Mouse (Mus musculus) cerebellum, adult 11 months (tissue): ENCODE results near the gene Gdi2.
"Not testable (repeated sequence)": the region's sequence is repeated elsewhere in the genome, so short reads cannot be mapped to it uniquely, and the experiment has no call there.

ENCODE experiments used
- DNase-seq: peaks from one replicate; pipeline ENCODE4 v3.0.0; 2022

Gene Gdi2

DNA sequence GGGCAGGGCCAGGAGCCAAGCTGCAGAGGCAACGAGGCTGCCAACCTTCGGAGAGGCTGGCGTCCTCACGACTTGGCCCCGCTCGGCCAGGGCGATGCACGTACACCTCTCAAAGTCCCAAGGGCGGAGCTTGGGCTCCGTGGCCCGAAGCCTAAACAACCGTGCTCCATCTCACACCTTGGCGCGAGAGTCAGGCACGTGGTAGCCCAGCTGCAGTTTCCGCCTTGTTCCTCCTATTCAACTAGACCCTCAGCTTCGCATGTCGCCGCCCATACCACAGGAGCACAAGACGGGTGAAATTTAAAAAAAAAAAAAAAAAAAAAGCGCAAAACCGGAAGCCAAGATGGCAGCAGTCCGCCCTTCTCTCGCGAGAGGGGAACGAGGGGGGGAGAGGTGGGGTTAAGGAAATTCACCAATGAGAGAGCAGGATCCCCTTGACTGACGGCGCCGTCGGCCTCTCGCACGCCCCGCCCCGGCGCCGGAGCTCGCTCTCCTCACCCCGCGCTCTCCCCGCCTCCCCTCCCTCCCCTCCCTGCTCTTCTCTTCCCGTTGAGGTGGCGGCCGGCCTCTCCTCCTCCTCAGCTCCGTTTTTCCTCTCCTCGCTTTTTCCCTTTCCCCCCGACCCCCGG, at the start of gene Gdi2:
Gene Gdi2, plus strand, starts transcription at position 470 of the 629 bp plus-strand sequence.
- peak; percentile 93 for DNase-seq

DNA sequence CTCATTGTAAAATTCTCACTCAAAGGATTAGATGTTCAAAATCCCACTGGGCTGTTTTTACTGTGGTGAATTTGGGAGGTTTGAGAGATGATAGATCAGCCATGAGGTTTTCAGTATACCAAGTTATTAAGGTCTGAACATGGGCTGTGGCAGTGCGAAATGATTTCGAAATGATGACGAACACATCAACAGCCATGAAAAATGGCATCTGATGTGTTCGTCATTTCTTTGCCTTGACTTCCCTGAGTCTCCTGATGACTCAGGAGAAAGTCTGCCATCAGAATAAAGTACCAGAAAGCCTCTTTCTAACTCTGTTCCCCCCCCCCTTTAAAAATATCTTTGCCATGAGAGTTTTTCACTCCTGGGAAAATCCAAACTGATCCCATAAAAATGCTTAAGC, 42.3 kb upstream of the Gdi2 start:
- no peak for DNase-seq

DNA sequence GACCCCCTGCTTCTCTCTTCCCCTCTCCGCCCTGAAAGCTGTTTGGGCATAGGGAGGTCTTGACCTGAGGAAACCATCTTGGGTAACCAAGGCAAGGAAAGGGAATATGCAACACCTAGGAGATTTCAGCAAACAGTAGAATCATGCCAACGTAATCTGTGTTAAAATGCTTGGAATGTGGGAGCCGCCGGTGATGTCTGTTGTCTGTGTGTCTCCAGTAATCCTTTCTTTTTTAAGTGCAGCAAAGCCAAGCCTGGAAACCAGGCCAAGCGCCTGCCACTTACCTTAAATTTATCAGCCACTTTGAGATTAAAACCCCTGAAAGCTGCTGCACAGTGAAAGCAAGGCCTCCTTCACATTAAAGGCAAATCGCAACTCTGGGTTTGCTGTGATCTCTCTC, 36.8 kb upstream of the Gdi2 start:
- DNase-seq, result not testable (repeated sequence)

DNA sequence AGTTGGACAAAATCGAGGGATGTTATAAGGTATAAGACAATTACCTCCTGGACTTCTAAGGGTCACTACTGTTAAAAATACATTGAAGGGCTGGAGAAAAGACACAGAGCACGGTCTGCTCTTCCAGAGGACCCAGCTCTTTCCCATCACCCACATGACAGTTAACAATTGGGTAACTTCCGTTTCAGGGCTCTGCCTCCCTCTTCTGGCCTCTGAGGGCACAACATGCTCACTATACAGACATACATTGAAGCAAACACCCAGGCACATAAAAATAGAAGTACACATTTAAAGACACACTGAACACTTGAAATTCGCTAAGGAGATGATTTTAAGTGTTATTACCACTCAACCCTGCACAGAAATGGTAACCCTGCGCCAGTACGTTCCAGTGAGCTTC, 22.5 kb upstream of the Gdi2 start:
- DNase-seq, result not testable (repeated sequence)

DNA sequence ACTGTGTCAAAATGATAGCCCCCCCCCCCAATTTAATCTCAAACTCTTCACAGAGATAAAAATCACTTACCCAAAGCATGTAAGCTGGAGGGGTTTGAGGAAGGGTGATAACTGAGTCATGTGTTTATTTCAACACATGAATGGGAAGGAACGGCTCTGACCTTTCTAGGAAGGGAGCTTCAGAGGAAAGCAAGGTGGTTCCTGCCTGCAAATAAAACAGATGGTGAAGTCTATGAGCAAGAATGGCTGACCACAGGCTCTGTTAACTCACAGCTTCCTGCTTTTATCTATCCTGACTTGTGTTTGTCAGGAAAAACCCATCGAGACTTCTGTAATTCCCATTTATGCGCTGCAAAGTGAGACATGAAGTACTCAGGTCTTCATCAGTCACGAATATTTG, 18.5 kb upstream of the Gdi2 start:
- DNase-seq, result not testable (repeated sequence)

DNA sequence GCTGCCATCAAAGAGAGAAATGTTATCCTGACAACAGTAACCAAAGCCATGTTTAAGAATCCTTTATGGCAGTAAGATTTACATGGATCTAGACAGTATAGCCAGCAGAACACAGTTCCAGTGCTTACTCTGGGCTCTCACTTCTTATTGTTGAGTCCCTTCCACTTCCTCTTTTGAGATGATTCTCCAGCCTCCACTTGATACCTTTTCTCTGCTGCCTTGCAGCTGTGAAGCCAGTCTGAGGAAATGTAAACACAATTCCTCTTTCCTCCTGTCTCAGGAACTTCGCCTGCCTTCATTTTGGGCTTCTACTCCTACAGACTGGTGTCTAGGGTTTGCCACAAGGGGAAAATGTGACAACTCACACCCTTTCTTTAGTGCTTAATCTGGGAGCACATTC, 17.9 kb upstream of the Gdi2 start:
- not testable (repeated sequence) for DNase-seq

DNA sequence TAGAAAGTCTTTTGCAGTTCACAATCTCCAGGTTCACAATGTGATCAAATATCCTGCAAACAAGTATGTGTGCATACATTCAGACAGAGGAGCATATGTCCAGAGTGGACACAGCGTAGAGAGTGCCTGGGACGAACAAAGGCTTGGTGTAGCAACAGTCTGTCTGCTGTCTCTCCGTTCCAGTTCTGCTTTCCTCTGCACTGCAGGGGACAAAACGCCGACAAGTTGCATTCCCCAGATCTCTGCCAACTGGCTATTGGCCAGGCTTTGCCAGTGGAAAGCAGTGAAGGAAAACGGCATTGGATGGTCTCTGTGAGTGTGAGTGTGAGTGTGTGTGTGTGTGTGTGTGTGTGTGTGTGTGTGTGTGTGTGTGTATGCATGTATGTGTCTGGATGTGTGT, 14.4 kb upstream of the Gdi2 start:
- no peak for DNase-seq

DNA sequence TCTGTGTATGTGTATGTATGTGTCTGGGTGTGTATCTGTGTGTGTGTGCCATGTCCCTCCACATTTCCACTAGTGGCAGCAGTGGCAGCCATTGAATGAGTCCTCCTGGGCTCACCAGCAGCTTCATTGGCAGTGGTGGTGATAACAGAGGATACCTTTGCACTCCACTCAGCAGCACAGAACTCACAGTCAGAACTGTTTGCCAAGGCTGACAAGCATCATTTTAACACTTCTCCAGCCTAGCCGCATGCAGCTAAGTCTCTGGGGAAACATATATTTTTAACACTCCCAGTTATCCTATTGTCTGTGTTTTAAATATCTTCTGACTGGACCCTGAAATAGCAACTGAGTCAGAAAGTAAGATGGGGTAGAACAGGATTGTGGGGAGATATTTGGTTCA, 13.9 kb upstream of the Gdi2 start:
- DNase-seq, result no peak

DNA sequence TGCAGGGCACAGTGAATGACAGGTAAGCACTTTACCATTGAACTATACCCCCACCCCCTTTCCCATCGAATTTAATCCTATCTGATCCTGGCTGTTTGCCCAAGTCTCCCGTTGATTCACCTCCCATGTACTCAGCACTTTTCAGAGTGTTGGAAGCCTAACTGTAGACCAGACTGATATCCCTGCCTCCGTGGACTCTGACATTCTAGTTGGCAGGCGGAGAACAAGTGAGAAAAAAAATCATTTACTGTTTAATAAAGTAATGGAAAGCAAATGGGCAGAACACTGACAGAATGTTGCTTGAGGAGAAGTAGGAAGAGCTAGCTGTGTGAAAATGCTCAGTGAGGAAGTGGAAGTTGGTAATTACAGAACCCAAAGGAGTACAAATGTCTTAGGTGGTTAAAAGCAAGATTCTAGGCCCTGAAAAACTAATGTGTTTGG, 12.2 kb upstream of the Gdi2 start:
- DNase-seq, result no peak

DNA sequence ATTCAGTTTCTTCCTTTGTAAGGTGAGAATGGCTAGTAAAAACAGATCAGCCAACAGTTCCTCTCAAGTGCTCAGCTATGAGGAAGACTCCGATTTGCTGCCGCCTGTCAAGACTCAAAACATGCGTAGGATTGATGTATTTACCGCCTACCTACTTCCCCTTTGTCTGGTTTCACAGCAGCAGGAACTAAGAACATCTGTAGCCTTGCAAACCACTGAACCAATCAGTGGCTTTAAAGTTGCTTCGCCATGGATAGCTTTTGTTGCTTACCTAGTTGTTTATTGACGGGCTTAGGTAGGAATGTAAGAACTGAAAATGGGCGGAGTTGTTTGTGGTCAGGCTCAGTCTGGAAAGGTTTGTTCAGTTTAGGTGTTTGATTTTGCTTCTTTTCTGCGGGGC, 11.5 kb upstream of the Gdi2 start:
- DNase-seq, result no peak

DNA sequence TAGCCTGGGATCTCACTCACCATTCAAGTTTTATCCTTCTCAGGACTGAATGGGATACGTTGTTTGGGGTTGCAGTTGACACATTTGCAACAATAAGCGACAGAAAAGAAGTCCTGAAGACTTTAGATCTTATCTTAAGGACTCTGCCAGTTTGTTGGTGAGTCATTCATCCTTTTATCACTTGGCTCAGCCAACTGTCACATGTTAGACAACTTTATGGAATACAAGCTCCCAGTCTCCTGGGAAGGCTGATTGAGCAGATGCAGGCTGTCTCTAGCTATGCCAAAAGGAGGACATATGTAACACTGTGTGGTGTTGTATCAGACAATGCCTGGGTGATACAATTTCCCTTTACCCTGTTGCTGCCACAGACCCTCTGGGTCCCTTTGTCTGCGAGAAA, 7.4 kb upstream of the Gdi2 start:
- DNase-seq, result no peak

DNA sequence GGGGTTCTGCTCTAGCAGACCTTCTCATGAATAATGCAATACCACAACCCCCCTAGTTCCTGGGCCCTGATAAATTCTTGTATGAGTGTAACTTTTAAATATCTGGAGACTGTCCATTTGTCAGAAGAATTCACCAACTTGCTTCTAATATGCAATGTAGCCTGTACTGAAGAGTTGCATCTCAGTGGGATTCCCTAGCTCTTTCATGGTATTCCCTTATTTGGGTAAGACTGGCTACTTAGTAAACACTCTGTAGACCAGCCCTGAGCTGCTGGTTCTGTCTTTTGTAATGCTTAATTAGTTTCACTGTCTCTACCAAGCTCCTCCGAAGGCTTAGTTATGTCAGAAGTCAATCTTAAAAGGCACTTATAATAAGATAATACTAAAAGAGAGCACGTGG, 6.7 kb upstream of the Gdi2 start:
- not testable (repeated sequence) for DNase-seq

DNA sequence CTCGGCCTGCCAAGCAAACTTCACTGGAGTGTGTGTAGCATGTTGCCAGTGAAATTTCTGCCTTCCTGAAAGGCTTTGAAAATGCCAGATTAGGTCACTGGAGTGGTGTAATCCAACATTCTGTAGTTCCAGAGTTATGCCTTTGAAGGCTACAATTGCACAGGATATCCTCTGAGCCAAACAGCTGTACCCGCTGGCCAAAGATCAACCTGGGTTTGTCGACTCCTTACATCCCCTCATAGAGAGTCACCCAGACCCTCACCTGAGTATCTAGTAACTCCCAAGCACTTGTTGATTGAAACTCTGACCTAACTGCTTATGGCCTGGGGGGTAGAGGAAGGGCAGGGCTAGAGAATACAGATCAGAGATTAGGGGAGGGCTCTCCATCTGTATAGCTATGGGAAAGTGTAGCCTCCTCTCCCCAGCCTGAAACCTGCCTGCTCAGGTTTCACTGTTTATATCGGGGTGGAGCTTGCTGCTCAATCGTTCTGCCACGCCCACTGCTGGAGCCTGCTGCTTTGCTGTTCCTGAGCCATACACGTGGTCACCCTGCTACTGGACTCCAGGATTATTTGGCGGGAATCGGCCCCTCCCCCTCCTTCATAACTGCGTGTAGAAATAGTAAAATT, 6.1 kb upstream of the Gdi2 start:
- no peak for DNase-seq

DNA sequence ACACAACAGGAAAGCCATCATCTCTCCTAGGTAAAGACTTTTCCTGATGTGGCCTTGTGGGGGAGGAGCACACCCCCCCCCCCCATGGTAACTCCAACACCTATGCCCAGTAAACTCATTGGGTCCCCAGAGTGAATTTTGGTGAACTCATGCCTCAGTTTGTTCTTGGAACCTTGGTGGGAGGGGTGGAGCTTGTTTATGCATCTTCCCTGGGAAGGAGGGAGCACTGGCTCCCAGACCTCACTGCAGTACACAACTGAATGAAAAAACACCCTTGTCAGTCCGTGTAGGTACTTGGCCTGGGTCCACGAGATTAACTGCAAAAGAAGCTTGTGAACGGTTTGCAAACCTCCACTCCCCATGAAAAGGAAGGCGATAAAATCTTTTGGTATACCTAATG, 5.4 kb upstream of the Gdi2 start:
- DNase-seq, result no peak

DNA sequence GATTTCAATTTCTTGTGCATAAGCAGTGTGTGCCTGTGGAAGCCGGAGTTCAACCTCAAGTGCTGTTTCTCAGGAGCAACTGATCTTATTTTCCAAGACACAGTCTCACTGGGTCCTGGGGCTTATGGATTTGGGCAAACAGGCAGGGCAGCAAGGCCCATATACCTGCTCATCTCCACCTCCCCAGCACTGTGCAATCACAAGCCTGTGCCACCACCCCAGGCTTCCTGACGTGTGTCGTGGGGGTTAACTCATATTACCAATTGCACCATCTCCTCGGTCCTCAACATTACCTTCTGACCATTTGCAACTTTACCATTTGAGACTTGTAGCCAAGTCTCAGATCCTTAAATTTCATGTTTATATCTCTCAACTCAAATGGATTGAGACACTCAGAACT, 3.7 kb upstream of the Gdi2 start:
- no peak for DNase-seq

DNA sequence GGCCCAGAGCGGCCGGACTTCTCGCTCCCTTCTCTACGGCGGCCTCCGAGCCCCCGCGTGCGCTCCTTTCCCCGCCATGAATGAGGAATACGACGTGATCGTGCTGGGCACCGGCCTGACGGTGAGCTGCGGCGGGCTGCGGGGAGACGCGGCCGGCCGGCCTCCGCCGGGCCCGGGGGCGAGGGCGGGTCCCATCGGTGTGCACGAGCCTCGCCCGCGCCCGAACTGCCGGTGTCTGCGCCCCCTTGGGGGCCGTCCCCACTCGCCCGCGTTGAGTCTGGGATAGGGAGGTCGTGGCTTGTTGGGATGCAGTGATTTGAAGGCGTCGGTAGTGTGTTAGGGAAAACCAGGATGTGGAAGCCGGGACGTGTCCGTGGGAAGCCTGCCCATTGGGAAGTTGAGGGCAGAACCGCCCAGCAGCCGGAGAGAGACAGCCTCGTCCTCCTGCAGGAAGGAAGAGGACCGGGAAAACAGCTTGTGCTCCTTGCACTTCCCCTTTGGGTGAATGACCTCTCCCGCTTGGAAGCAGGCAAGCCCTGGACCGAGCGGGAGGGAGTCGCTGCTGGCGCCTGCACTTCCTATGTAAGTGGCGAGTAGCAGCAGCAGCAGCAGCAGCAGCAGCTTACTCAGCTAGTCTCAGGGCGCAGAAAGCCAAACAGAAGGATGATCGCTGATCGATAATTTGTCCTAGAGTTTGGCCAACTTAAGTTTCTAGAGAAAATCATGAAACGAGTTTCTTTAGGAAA, 533 bp downstream of the Gdi2 start:
- peak; percentile 69 for DNase-seq

DNA sequence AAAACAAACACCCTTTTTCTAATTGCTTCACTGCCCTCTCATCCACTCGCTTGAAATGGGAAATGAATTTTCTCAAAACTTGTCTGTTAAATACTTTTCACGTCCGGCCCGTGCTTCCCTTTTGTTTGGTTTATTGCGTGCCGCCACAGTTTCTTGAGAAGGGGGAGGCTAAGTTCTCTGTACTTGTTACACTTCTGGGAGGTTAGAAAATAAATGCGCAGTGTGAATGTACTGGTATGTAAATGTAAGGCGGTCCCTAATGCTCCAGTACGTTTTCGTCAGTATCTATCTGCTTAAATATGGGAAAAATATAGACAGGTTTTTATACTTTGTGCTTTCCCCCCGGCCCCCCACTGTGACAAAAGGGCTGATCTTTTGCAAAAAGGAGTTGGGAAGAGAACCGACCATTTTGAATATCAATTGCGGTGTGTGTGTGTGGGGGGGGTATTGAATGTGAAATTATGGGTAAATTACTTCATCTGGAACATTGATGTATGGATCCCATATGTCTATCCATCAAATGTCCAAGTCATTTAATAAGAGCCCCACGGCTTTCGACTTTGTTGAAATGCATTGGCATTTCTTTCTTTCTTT, 1.2 kb downstream of the Gdi2 start:
- DNase-seq, result peak; percentile 26

DNA sequence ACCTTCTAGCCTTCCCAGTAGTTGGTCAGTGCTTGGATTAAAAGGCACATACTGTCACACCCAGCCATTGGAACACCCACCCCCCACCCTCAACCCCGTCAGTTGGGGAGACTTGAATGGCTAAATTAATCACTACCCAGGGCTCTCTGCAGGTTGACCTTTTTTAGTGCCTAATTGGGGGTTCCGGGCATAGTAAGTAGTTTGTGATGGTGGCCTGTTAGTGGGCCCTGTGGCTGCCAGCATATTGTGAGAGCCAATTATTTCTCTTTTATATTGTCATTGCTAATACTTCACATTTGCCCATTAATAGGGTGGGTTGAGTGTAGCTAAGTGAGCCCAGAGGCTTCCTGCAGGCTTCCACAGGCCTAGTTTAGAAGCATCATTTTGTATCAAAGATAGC, 2.3 kb downstream of the Gdi2 start:
- no peak for DNase-seq

DNA sequence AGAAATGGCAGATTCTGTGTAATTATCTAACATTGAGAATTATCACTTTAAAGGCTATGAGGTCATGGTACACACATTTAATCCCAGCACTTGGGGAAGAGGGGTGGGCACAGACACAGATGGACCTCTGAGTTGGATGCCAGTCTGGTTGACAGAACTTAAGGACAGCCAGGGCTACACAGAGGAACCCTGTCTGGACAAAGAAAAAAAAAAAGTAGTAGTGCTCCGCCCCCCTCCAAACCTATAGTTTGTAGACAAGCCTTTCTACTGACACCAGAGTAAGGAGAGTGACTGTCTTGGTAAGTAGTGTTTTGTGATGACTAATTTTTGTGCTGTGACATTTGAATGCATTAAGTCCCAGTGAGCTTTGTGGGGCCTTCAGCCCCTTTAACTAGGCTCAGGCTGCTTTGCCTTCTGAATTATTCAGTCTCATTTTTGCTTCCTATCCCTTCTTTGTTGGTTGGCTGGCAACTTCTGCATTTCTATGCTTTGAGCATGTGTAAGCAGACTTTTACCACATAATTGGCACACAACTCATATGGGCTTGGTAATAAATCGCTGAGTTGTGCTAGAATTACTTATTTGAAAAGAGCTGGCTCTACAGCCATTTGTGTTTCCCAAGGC, 3.4 kb downstream of the Gdi2 start:
- DNase-seq, result no peak

DNA sequence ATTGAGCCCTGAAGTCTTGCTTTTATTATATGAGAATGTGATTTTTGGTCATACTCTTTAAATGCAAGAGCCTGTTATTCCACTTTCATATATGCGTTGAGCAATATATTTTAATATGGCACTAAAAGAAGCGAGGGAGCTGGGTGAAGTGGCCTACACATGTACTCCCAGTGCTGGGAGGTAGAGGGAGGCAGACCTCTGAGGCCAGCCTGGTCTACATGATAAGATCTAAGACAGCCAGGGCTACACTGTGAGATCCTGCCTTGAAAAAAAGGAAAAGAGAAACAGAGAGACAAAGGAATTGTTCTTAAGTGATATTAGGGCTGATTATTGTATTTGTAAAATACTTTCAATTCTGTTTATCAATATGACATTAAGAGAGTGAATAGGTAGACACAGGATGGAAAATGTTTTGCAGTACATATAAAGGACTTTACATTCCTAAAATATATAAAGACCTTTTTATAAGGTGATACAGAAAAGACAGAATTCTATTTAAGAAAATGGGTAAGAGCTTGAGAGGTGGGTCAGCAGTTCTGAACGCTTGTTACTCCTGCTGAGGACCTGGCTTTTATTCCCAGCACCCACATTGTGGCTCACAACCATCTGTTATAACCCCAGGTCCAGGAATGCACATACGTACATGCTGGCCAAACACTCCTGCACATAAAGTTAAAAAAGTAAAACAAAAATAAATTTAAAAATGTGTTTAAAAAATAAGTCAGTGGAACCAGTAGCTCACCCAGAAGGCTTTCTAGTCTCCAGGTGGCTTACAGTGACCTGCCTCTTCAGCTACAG, 6.4 kb downstream of the Gdi2 start:
- peak; percentile 28 for DNase-seq

DNA sequence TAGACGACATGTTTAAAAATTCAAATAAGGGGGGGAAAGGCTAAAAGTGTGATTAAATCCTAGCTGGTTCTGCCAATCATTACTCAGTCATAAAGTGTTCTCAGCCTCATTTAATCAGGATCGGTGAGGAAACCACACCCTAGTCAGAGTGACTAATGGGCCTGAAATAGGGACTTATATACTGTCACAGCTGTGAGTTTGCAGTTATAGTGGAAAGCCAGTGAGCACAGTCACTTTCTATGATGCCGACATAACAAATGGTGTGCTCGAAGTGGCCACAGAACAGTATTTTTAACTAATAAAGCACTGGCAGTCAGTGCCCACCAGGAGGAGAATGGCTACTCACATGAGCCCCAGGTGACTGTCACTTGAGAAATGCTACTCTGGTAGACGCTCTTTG, 7.1 kb downstream of the Gdi2 start:
- no peak for DNase-seq

DNA sequence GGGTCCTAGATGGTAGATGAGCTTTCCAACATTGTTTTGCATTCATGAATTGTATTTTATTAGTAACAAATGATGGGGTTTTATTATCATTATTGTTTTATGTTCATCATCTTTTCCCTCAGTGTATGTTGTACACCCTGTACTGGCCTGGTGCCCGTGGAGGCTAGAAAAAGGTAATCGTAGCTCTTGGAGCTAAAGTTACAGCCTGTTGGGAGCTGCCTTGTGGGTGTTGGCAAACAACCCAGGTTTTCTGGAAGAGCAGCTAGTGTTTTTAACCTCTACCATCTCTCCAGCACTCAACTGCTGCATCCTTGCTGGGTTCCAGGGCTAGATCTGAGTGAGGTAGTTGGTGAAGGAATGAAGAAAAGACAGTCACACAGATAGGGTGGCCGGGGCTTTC, 9.5 kb downstream of the Gdi2 start:
- DNase-seq, result peak; percentile 20

DNA sequence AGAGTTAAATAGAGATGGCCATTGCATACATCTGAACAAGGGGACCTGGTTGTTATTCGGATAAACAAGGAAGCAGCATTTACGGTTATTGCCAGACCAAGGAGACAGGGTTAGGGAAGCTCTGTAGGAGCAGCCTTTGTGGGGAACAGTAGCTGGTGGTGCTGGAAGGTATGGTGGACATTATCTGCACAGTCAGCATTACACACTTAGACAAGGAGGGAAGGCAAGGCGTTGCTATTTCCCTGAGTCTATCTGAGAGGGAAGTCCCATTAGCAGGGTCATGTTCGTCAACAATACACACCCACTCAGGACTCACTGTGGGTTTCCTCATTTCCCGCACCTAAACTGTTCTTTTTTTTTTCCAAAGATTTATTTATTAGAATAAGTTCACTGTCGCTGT, 10.0 kb downstream of the Gdi2 start:
- DNase-seq, result no peak
